Mouse (Mus musculus) skeletal muscle tissue, adult 2 months (tissue): ENCODE data around the gene 2610318N02Rik.

Experiments
- DNase-seq: peaks from one replicate; pipeline ENCODE4 v3.0.0-alpha.2; 2012; ENCODE audit warnings: low read depth, low spot score

The 2610318N02Rik gene

GRCm38 (mm10) chr16:17110771-17111743 lies 13.9 kb downstream of the 2610318N02Rik start, which contains the start of gene Ppil2:
Ppil2 (minus strand) TSS chr16:17111257.
- peak; percentile 60 for DNase-seq

GRCm38 (mm10) chr16:17104600-17104999 lies 20.4 kb downstream of the 2610318N02Rik start:
- no peak for DNase-seq

- no peak for DNase-seq
Measured at GRCm38 (mm10) chr16:17102630-17103220, 22.2 kb downstream of the 2610318N02Rik start.

- DNase-seq: no peak
Measured at GRCm38 (mm10) chr16:17096938-17097337, 28.0 kb downstream of the 2610318N02Rik start.

- DNase-seq: no peak
Measured at GRCm38 (mm10) chr16:17088346-17088745, 36.6 kb downstream of the 2610318N02Rik start.

GRCm38 (mm10) chr16:17086669-17087193 lies 38.2 kb downstream of the 2610318N02Rik start:
- no peak for DNase-seq

GRCm38 (mm10) chr16:17086241-17086640 lies 38.7 kb downstream of the 2610318N02Rik start:
- DNase-seq: no peak

DNA sequence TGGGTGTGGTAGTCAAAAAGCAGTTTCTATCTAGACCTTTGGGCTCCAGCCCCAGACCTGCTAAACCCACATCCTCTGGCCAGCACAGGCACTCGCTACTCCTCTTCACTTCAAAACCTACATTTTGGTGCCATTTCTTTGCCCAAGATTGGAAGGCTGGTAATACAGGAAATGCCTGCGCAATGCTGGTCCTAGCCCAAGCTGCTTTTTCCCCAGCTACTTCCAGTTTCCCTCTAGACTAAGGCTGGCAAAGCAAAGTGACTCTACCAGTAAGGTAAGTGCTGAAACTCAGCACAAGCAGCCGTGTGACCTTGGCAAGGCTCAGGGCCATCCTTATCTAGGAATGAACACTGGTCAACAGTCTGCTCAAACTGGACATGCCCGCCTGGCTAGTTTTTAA lies 39.3 kb downstream of the 2610318N02Rik start:
- no peak for DNase-seq

- no peak for DNase-seq
Measured at GRCm38 (mm10) chr16:17082121-17082792, 42.7 kb downstream of the 2610318N02Rik start.

DNA sequence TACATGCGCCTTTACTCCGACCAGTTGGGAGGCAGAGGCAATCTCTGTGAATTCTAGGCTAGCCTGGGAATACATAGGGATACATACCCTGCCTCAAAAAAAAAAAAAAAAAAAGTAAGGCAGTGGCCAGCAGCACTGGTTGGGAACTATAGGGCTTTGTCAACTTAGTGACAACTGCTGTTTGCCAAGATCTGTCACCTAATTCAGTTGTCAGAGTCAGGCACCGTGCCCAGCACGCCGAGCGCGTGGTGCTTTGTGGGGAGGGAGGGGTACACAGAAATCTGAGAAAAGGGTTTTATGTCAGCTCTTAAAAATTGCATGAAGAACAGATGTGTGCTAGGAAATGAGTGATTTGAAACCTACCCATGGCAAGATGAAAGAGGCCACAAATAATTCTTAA lies 46.9 kb downstream of the 2610318N02Rik start:
- DNase-seq: no peak

GRCm38 (mm10) chr16:17076869-17077268 lies 48.1 kb downstream of the 2610318N02Rik start:
- no peak for DNase-seq

DNA sequence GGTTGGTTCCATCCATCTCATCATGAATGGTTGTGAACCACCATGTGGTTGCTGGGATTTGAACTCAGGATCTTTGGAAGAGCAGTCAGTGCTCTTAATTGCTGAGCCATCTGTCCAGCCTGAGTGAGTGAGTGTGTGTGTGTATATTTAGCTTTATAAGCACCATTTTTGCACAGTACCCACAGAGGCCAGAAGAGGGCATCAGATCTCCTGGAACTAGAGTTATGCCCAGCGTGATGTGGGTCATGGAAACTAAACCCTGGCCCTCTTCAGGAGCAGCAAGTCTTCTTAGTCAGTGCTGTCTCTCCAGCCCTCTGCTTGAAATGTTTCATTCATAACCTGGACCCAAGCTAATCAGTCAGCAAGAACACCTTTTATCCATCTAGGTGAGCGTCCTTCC lies 48.7 kb downstream of the 2610318N02Rik start:
- no peak for DNase-seq

- no peak for DNase-seq
Measured at GRCm38 (mm10) chr16:17073000-17073399, 52.0 kb downstream of the 2610318N02Rik start.

DNA sequence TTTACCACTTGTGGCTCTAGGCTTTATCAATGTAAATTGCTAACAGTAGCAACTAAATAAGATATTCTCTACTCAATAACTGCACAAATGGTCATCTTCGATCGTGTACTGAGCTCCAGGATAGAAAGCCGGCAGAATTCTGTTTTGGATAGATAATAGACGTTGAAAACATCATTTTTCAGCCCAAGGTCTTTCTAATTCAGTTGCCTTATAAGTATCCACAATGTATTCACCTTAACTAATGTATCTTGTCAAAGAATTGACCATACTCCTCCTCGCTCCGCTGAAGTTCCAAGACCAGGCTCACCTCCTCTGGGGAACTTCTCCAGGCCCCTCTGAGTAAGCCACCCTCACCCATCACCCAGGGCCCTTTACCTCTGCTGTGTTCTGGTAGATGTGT lies 54.3 kb downstream of the 2610318N02Rik start:
- no peak for DNase-seq

GRCm38 (mm10) chr16:17069511-17070443 lies 55.2 kb downstream of the 2610318N02Rik start, which contains the start of gene Ypel1:
Ypel1 (plus strand) TSS chr16:17069696.
- DNase-seq: peak; percentile 32

DNA sequence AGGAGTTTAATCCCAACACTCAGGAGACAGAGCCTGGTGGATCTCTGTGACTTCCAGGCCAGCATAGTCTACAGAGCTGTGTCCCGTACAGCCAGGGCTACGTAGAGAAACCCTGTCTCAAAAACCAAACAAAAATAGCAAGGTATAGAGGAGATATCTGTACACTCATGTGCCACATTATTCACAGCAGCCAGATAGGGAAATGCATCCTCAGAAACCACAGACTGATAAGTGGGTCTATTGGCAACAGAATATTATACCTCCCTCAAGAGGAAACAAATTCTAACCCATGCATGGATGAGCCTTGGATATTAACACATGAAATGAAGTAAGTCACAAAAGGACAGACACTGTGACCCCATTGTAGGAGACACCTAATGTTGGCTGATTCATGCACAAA lies 57.4 kb downstream of the 2610318N02Rik start:
- DNase-seq: no peak
